Mouse (Mus musculus) G1E-ER4 (cell line): ENCODE measurements around the gene Gcnt7. TPM values are rescaled to one million over a fixed set of nuclear protein-coding genes. Genes with fewer than 3 reads are reported as not detected.

Experiments
- GATA1 ChIP-seq: IDR thresholded peaks from one replicate; pipeline ENCODE4 v1.8.0; 2012; ENCODE audit warnings: low read length, inconsistent platforms
- polyA plus RNA-seq: library from polyadenylated mRNA; stranded (reverse); fragments of >175 nt; gene quantifications from 2 replicates; pipeline ENCODE4 v1.2.3, GENCODE M21; 2012

The Gcnt7 gene
- polyA plus RNA-seq, 1 experiment: not detected

DNA sequence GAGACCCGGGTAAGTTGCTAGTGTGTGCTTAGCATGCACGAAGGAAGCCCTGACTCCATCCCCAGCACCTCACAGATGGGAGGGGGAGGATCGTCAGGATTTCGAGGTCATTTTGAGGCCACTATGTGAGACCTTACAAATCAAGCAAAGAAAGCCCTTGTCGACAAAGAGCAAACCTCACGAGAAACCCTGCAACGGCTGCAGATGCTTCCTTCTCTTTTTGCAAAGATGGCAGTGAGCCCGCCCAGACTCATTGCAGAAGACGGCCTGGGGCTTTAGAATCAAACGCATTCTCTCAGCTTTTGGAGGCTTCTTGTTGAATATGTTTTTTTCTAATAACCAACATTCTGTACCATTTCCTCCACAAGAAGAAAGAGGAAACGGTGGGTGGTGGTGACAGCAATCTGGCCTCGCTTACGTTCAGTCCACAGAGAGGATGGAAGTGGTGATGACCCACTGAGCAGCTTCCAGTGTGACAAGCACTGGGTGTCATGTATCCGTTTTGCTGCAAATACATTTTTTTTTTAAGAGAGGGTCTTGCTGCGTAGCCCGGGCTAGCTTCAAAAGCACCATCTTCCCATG lies 20.9 kb downstream of the Gcnt7 start:
- no peak for TF ChIP-seq GATA1

DNA sequence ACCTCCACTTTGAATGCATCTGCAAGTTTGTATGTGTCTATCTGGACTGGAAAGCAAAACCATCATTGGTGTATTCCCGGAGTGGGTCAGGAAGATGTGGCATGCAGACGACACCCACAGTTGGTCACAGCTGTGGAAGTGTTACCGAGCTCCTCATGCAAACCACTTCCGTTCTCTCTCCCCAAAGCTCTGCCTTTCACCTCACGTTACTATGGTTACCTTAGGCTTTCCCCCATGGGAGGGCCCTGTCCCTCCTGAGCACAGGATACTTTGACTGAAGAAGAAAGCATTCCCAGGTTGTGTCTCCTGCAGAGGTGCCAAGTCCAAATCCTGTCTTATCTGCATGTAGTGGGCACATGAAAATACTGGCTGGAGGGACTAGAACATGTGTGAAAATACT lies 24.6 kb downstream of the Gcnt7 start:
- no peak for TF ChIP-seq GATA1

DNA sequence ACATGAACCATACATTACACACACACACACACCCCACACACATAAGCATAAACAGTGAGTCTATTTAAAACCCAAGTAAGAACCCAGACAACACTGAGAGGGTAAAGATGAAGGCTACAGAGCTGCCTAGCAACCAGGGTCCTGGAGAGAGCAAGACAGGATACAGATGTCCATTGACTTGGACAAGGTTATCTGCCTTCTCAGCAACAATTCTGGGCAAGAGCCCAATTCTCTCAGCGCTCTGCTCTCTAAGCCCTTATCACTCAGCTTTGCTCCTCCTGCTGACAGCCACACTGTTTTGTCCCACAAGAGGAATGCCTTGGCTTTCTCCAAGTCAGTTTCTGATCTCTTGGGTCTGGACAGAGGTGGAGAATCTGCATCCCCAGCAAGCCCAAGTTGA lies 27.8 kb downstream of the Gcnt7 start:
- TF ChIP-seq GATA1: no peak

DNA sequence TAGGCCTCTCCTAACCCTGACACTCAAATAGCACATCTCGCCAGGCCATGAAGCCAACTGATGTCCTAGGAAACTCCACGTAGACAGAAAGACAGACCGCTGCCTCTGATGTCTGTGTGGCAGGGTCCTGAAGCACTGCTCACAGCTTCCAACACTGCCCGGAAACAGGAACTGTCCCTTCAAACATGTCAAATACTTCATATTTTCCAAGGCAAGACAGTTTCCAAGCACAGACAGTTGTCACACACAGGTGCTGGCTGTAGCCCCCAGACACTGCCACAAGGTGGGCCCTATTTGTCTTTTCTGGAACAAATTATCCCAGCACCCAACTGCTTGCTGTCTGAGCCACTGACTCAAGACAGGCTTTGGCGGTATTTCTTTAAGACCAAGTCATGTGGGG lies 40.2 kb downstream of the Gcnt7 start:
- no peak for TF ChIP-seq GATA1

DNA sequence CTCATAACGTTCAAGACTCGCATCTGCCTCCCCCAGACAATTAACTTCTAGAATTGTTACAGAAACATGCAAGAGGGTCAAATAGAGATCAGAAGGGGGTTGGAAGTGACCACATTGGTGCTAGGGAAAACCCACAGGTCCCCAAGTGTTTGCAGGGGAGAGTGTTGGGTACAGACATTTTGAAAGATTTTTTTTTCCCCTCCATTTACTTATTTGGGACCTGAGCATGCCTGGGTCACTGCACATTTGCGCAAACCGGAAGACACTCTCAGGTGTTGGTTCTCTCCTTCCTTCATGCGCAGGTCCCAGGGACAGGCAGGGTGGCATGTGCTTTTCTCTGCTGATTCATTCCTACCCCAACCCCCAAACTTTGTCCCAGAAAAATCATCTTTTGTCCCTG lies 41.5 kb downstream of the Gcnt7 start:
- no peak for TF ChIP-seq GATA1

DNA sequence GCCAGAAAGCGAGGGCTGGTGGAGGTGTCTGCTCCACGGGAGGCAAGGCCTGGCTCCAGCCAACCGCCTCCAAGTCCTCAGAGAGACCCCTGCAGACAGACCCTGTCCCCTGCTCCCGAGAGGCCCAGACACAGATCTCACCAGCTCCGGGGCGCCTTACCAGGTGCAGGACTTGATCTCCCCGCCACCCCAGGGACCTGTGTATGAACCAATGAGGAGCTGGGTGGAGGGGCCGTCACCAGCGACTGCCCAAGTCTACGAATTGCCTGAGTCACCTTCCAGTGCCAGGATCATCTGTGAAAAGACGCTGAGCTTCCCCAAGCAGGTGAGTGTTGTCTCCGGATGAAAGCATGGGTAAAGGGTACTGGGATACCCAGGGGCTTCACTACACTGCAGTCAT lies 42.2 kb downstream of the Gcnt7 start:
- TF ChIP-seq GATA1: no peak

DNA sequence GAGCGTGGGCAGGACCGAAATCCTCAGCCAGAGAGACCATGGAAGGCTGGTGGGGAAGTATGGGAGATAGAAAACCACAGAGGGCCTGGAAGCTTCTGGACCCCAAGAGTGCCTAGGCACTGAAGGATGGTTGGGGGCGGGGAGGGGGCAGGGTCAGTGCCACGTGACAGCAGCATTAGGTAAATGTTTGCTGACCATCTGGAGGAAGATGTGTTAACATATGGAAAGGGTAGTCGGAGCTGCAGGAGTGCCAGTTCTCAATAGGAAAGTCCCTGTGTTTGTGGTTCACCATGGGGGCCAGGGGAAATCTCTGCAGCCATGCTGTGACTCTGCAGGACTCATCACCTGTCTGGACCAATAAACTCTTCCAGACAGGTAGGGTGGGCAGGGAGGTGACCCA lies 44.5 kb downstream of the Gcnt7 start:
- TF ChIP-seq GATA1: no peak

DNA sequence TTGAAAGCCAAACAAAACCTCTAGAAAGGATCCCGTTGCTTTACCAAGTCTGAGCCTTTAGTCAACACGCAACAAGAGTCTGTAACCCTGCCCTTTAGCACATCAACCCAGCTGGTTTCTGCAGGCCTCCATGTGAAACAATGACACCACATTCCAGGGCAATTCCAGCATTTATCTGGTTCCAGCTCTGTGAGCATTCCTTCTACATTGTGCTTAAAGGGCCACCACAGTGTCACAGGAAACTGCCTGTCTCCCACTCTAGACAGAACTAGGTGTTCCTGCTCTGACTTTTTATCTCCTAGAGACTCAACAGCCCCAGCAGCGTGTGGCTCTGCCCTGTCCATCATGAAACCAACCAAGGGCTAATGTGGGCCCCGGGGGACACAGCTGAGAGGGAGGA lies 45.1 kb downstream of the Gcnt7 start:
- no peak for TF ChIP-seq GATA1

DNA sequence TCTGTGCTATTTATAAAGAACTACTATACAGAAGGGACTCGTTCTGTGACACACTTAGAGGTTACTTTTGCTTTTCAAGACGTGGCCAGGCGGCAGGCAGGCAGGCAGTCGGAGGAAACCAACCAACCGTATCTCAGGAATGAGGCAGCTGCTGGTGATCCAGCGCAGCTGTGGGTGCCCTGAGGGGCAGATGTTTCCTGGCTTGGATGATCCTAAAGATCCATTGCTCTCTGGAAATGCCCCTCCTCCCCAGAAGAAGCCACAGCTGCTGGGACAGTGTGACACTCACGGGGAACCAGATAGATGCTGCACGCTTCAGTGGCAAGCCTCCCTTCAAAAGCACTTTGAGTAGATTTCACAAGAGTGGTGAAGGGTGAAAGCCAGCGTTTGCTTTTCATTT lies 45.9 kb downstream of the Gcnt7 start:
- no peak for TF ChIP-seq GATA1

DNA sequence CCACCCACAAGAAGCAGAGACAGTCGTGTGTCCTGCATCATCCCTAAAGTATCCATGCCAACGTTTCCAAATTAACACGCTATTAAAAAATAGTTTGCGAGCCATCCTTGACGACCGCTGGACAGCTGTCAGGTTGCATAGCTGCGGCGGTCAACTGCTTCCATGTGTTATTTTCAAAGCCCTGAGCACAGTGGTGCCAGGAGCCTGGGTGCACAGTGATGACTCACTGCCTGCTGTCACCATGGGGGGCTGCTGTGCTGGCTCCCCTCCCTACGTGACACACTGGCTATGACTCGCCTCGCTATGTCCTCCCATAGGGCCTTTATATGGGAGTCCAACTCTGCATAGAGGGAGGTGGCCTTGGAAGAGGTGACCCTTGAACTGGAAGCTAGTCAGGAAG lies 47.3 kb downstream of the Gcnt7 start:
- no peak for TF ChIP-seq GATA1

DNA sequence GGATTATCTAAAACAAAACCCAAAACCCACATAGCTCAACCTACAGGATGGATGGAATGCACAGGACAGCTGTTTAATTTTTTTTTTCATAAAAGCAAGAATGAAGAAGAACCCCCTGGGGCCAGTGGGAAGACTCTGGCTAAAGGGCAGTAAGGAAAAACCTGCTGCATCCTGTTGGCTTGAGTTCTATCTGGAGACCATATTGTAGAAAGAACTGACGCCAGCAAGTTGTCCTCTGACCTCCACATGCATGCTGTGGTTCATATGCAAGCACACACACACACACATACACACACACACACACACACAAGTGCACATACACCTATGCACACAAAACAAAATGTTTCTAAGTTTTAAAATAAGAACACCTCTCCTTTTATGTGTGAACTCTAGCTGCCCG lies 47.7 kb downstream of the Gcnt7 start:
- no peak for TF ChIP-seq GATA1

DNA sequence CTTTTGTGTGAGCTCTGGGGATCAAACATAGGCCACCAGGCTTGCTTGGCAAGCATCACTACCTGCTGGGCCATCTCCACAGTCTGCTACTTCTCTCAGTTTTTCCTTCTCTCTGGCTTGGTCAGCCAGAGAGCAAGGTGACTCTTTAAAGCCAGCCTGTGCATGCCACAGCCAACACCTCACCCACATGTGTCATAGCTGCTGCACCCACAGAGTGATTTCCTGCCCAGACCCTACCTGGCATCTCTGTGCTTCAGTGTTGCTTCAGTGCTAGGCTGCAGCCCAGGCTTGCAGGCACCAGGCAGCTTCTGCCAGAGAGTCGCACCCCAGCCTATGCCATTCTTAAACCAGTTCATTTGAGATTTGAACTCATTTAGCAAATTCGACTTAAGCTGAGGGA lies 50.9 kb downstream of the Gcnt7 start:
- no peak for TF ChIP-seq GATA1

DNA sequence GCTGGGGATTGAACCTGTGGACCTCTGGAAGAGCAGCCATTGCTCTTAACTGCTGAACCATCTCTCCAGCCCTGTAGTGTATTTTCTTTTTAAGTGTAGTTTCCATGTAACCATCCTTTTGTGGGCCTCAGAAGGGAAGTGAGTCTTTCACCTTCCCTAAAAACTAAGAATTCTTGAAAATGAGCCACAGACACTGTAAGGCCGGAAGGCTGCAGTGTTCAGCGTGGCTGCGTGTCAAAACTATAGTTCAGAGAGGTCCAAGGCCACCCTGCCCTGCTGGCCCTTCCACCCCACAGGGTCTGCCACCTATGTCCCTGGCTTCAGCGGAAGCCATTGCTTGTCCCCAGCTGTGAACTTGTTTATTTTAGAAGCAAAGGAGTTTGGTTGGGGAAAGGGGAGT lies 52.2 kb downstream of the Gcnt7 start:
- TF ChIP-seq GATA1: no peak

DNA sequence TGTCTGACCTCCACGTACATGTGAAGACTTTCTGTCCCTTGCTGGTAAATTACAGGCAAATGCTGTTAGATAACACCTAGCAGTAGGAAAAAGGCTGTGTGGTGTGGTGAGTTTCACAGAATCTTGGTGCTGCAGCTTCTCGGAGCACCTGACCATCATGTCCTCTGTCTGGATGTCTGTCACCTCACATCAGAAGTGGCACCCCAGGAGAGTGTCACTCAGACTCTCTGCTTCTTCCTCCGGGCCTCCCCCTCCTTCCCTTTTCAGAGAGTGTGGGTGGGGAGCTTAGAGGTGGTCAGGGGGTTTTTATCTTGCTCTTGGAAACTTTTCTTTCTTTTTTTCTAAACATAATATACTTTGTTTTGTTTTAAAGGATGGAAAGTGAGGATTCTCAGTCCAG lies 53.4 kb downstream of the Gcnt7 start:
- no peak for TF ChIP-seq GATA1

DNA sequence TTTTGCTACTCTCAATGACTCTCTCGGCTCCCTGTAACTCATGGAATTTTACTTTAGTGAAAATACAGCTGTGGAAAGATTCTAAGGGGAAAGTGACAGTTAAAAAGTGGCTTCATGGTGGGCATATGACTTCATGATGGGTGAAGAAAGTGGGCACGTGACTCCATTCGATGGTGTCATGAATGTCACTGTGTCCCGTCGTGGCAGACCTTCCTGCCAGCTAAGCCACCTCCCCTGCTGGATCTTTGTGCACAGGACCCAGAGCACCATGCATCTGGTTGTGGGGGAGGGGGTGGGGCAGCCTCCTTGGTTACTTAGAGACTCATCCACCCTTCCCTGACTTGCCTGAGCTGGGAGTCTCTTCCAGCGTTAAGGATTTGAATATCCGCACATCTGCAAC lies 54.2 kb downstream of the Gcnt7 start:
- TF ChIP-seq GATA1: no peak

DNA sequence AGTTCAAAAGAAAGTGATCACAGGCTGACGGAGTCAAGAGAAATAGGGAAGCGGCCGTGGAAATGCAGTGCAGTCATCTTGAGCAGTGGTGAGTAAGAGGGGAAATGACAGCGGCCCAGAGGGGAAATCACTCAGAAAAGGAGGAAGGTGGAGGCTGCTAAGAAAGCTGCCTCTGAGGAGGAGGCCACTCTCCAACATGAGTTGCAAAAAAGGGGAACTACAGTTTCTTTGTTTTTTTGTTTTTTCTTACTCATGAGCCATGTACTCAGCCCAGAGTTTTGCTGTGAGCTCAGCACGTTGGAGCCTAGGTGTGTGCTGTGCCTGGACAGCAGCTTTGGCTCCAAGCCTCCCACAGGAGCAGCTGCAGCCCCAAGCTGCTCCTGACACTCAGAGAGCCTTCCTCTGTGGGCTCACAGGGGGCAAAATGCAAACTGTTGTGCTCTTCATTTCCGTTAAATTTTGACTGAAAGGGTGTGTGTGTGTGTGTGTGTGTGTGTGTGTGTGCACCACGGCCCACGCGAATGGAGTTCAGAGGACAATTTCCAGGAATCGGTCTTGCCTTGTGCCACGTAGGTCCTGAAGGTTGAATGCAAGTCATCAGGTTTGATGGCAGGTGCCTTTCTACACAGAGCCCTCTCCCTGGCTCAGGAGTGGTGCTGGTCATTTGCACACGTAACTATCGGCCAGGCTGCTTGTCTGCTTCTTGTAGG lies 57.1 kb downstream of the Gcnt7 start:
- TF ChIP-seq GATA1: no peak

Other genes with a start within 250 kb of the Gcnt7 start
- gene Mc3r, start 210.1 kb downstream of the Gcnt7 start, polyA plus RNA-seq: not detected in 2 replicates
- 16.0 and 21.8 TPM in 2 replicates for gene Fam210b, start 113.0 kb downstream of the Gcnt7 start, polyA plus RNA-seq
- gene Aurka, start 88.1 kb downstream of the Gcnt7 start, polyA plus RNA-seq: 11.8 and 30.1 TPM in 2 replicates
- 9.6 and 23.4 TPM in 2 replicates for gene Cstf1, start 87.9 kb downstream of the Gcnt7 start, polyA plus RNA-seq
- not detected in 2 replicates for gene Cass4, start 64.8 kb downstream of the Gcnt7 start, polyA plus RNA-seq
- 16.3 and 55.3 TPM in 2 replicates for gene Rtf2, start 18.0 kb downstream of the Gcnt7 start, polyA plus RNA-seq
- not detected in 2 replicates for gene Fam209, start 13.9 kb upstream of the Gcnt7 start, polyA plus RNA-seq
- not detected in 2 replicates for gene Tfap2c, start 91.0 kb upstream of the Gcnt7 start, polyA plus RNA-seq